8 mouse cellular contexts compared by ENCODE assay signal in the genomic region with DNA sequence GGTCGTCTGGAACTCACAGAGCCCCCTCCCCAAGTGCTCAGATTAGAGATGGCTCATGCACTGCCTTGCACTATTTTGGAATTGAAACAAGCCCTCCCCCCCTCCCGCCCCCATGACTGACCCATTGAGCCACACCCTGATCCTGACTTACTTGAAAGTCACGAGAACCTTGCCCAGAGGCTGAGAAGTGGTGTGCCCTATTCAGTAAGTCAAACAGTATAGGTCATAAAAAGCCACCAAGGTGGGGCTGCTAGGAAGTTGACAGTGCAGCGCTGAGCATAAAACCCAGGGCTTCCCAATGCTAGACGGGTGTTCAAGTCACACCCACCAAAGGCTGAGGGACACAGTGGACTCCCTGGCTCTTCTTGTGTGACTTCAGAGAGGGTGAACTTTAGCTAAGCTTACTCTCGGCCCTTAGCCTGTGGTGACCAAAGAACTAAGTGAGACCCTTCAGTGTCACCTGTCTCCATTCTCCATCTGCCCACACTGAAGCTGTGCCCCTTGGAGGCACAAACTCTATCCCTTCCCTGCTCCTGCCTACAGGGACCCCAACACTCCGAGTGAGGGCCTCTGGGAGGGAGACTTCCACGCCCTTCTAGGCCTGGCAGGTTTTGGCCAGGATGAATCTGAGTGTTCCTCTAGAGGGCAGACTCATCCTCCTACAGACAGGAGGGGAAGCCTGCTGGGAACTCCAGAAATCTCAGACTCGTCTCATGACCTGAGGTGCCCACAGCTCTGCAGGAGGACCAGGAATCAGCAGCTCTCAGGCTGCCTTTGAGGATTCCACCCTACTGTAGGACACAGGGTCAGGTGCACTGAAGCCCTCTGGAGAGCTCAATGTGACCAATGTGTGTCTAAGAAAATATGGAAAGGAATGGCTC. TPM values are rescaled to one million over a fixed set of nuclear protein-coding genes. Genes with fewer than 3 reads are reported as not detected.
DNase-seq lines count a peak whose midpoint lies in the region; ATAC-seq and TF ChIP-seq lines count a peak whose summit lies in the region.

No protein-coding gene starts in this region.

- H3K4me2 ChIP-seq in midbrain, embryonic 11.5 days, result no peak overlapping the region
- H3K4me2 ChIP-seq in midbrain, embryonic 15.5 days, result no peak overlapping the region
- H3K4me2 ChIP-seq in forebrain, embryonic 15.5 days (replicated peaks), result no peak overlapping the region
- no peak overlapping the region for H3K4me2 ChIP-seq in lung, embryonic 16.5 days (ENCODE audit: low read depth, low read length)
- H3K4me2 ChIP-seq in stomach, embryonic 16.5 days (ENCODE audit: low read depth, low read length), result no peak overlapping the region

- ATAC-seq in midbrain, embryonic 11.5 days (ENCODE audit: low FRiP score), result peak; percentile 34; the same call in 1 of the 2 replicates
- no peak for ATAC-seq in midbrain, embryonic 15.5 days (replicated peaks)
- ATAC-seq in forebrain, embryonic 15.5 days (replicated peaks), result no peak
- ATAC-seq in lung, embryonic 16.5 days (ENCODE audit: low read depth), result peak; percentile 59
- peak; percentile 52 for ATAC-seq in stomach, embryonic 16.5 days (ENCODE audit: insufficient read depth, low FRiP score)

- peaks cover 6% of the 10 kb centered on the region for H3K4me1 ChIP-seq in midbrain, embryonic 11.5 days (ENCODE audit: control insufficient read depth, insufficient read depth, low read length)
- peaks cover 13% of the 10 kb centered on the region for H3K4me1 ChIP-seq in midbrain, embryonic 15.5 days
- H3K4me1 ChIP-seq in forebrain, embryonic 15.5 days, result peaks cover 11% of the 10 kb centered on the region
- peaks cover 10% of the 10 kb centered on the region; the same call in 1 of the 2 replicates for H3K4me1 ChIP-seq in kidney, adult 2 months (ENCODE audit: control insufficient read depth, insufficient read depth, low read length)
- H3K4me1 ChIP-seq in lung, embryonic 16.5 days (replicated peaks; ENCODE audit: control insufficient read depth, insufficient read depth, low read length), result peaks cover 33% of the 10 kb centered on the region
- H3K4me1 ChIP-seq in stomach, embryonic 16.5 days (ENCODE audit: control insufficient read depth, insufficient read depth, low read length), result peaks cover 31% of the 10 kb centered on the region

- no peak for TF ChIP-seq POLR2A in kidney, adult 2 months (IDR thresholded peaks at IDR 0.05; ENCODE audit: low read depth, low read length)

- DNase-seq in midbrain, embryonic 11.5 days (ENCODE audit: low spot score, missing footprints), result no peak
- DNase-seq in T-cell, adult 2 months (ENCODE audit: low spot score), result peak; percentile 43
- peak; percentile 69 for DNase-seq in kidney, adult 2 months
- DNase-seq in left cerebral cortex, adult 18-20 months (ENCODE audit: low spot score in 2 of 2), result no peak

- H3K36me3 ChIP-seq in midbrain, embryonic 11.5 days (ENCODE audit: control insufficient read depth, insufficient read depth, low read length), result peaks cover 17% of the 10 kb centered on the region
- peaks cover 28% of the 10 kb centered on the region for H3K36me3 ChIP-seq in midbrain, embryonic 15.5 days (replicated peaks)
- H3K36me3 ChIP-seq in forebrain, embryonic 15.5 days, result peaks cover 36% of the 10 kb centered on the region
- H3K36me3 ChIP-seq in kidney, adult 2 months (ENCODE audit: control insufficient read depth, insufficient read depth, low read length), result no peaks in the 10 kb centered on the region; the same call in 1 of the 2 replicates
- H3K36me3 ChIP-seq in lung, embryonic 16.5 days (ENCODE audit: control insufficient read depth, insufficient read depth, low read length), result peaks cover 30% of the 10 kb centered on the region
- peaks cover 27% of the 10 kb centered on the region for H3K36me3 ChIP-seq in stomach, embryonic 16.5 days (ENCODE audit: control insufficient read depth, insufficient read depth, low read length)

- 52% methylated on average over 9 of the region's 9 CpGs for WGBS in midbrain, embryonic 11.5 days
- 47% methylated on average over 9 of the region's 9 CpGs for WGBS in midbrain, embryonic 15.5 days
- 50% methylated on average over 9 of the region's 9 CpGs for WGBS in forebrain, embryonic 15.5 days
- 25% methylated on average over 9 of the region's 9 CpGs for WGBS in kidney, adult 2 months
- 25% methylated on average over 9 of the region's 9 CpGs for WGBS in lung, embryonic 16.5 days
- WGBS in stomach, embryonic 16.5 days, result 30% methylated on average over 9 of the region's 9 CpGs

- H3K27ac ChIP-seq in midbrain, embryonic 11.5 days (ENCODE audit: low read depth, low read length), result no peak overlapping the region
- no peak overlapping the region for H3K27ac ChIP-seq in midbrain, embryonic 15.5 days
- peak overlapping the region; percentile 13; the same call in 1 of the 2 replicates for H3K27ac ChIP-seq in forebrain, embryonic 15.5 days (replicated peaks)
- peak overlapping the region; percentile 31; the same call in 1 of the 2 replicates for H3K27ac ChIP-seq in kidney, adult 2 months (ENCODE audit: insufficient read depth, low read depth, low read length)
- H3K27ac ChIP-seq in lung, embryonic 16.5 days (ENCODE audit: low read length), result peak overlapping the region; percentile 10
- H3K27ac ChIP-seq in stomach, embryonic 16.5 days (ENCODE audit: low read length), result peak overlapping the region; percentile 87

- H3K9me3 ChIP-seq in midbrain, embryonic 11.5 days (ENCODE audit: control insufficient read depth, low read length), result no peaks in the 10 kb centered on the region
- H3K9me3 ChIP-seq in midbrain, embryonic 15.5 days, result no peaks in the 10 kb centered on the region
- no peaks in the 10 kb centered on the region for H3K9me3 ChIP-seq in forebrain, embryonic 15.5 days
- no peaks in the 10 kb centered on the region for H3K9me3 ChIP-seq in lung, embryonic 16.5 days (ENCODE audit: control insufficient read depth, low read length)
- H3K9me3 ChIP-seq in stomach, embryonic 16.5 days (replicated peaks; ENCODE audit: control insufficient read depth, low read length), result no peaks in the 10 kb centered on the region

- no peak overlapping the region for H3K9ac ChIP-seq in midbrain, embryonic 11.5 days (ENCODE audit: low read length)
- no peak overlapping the region for H3K9ac ChIP-seq in midbrain, embryonic 15.5 days
- H3K9ac ChIP-seq in forebrain, embryonic 15.5 days (replicated peaks), result no peak overlapping the region
- H3K9ac ChIP-seq in lung, embryonic 16.5 days (ENCODE audit: low read length), result peak overlapping the region; percentile 35
- peak overlapping the region; percentile 34 for H3K9ac ChIP-seq in stomach, embryonic 16.5 days (ENCODE audit: low read length)

- TF ChIP-seq CTCF in kidney, adult 2 months (conservative IDR thresholded peaks at IDR 0.05; ENCODE audit: insufficient read depth, insufficient read length, low read depth, low read length), result peak; percentile 71

- no peak overlapping the region for H3K4me3 ChIP-seq in midbrain, embryonic 11.5 days (ENCODE audit: low read depth, low read length)
- no peak overlapping the region for H3K4me3 ChIP-seq in midbrain, embryonic 15.5 days
- no peak overlapping the region for H3K4me3 ChIP-seq in forebrain, embryonic 15.5 days
- no peak overlapping the region for H3K4me3 ChIP-seq in kidney, adult 2 months (ENCODE audit: insufficient read depth, low read depth, low read length)
- no peak overlapping the region for H3K4me3 ChIP-seq in lung, embryonic 16.5 days (ENCODE audit: low read length)
- H3K4me3 ChIP-seq in stomach, embryonic 16.5 days (replicated peaks; ENCODE audit: low read length), result no peak overlapping the region

- H3K27me3 ChIP-seq in midbrain, embryonic 11.5 days (ENCODE audit: control insufficient read depth, insufficient read depth, low read length), result no peaks in the 10 kb centered on the region
- H3K27me3 ChIP-seq in midbrain, embryonic 15.5 days (replicated peaks), result no peaks in the 10 kb centered on the region
- H3K27me3 ChIP-seq in forebrain, embryonic 15.5 days, result no peaks in the 10 kb centered on the region
- H3K27me3 ChIP-seq in kidney, adult 2 months (replicated peaks; ENCODE audit: control insufficient read depth, insufficient read depth, low read length), result no peaks in the 10 kb centered on the region
- H3K27me3 ChIP-seq in lung, embryonic 16.5 days (ENCODE audit: control insufficient read depth, insufficient read depth, low read depth, low read length), result no peaks in the 10 kb centered on the region
- H3K27me3 ChIP-seq in stomach, embryonic 16.5 days (ENCODE audit: control insufficient read depth, insufficient read depth, low read length), result no peaks in the 10 kb centered on the region

RNA-seq across cellular contexts. Expression of gene Polr2e, which starts 5.8 kb away (rescaled TPM):
- polyA plus RNA-seq in midbrain, embryonic 11.5 days (2014; fragmentation: Nextera tagmentation; extraction: Ambion mirVana), result 200 and 225 TPM in 2 replicates
- 132 and 148 TPM in 2 replicates for polyA plus RNA-seq in midbrain, embryonic 15.5 days (2015; fragmentation: Nextera tagmentation; extraction: Ambion mirVana)
- polyA plus RNA-seq in forebrain, embryonic 15.5 days (2015; fragmentation: Nextera tagmentation; extraction: Ambion mirVana), result 179 and 186 TPM in 2 replicates
- polyA plus RNA-seq in kidney, adult 2 months (2012; rRNA removed), result 230 and 235 TPM in 2 replicates
- 194 and 210 TPM in 2 replicates for polyA plus RNA-seq in lung, embryonic 16.5 days (2015; fragmentation: Nextera tagmentation; extraction: Ambion mirVana)
- polyA plus RNA-seq in stomach, embryonic 16.5 days (2015; fragmentation: Nextera tagmentation; extraction: Ambion mirVana), result 174 and 180 TPM in 2 replicates
- total RNA-seq in left cerebral cortex, adult 18-20 months (2021), result 10 to 100 TPM; 73.6 to 75.2 TPM

RNA-seq across cellular contexts. Expression of gene Gpx4, which starts 13.2 kb away (rescaled TPM):
- polyA plus RNA-seq in midbrain, embryonic 11.5 days (2014; fragmentation: Nextera tagmentation; extraction: Ambion mirVana), result 581 and 594 TPM in 2 replicates
- 522 and 546 TPM in 2 replicates for polyA plus RNA-seq in midbrain, embryonic 15.5 days (2015; fragmentation: Nextera tagmentation; extraction: Ambion mirVana)
- 472 and 476 TPM in 2 replicates for polyA plus RNA-seq in forebrain, embryonic 15.5 days (2015; fragmentation: Nextera tagmentation; extraction: Ambion mirVana)
- polyA plus RNA-seq in kidney, adult 2 months (2012; rRNA removed), result 1,431 and 1,557 TPM in 2 replicates
- 554 and 585 TPM in 2 replicates for polyA plus RNA-seq in lung, embryonic 16.5 days (2015; fragmentation: Nextera tagmentation; extraction: Ambion mirVana)
- 445 and 507 TPM in 2 replicates for polyA plus RNA-seq in stomach, embryonic 16.5 days (2015; fragmentation: Nextera tagmentation; extraction: Ambion mirVana)
- 100 to 1,000 TPM; 554 to 575 TPM for total RNA-seq in left cerebral cortex, adult 18-20 months (2021)

RNA-seq across cellular contexts. Expression of gene Arhgap45, which starts 17.3 kb away (rescaled TPM):
- polyA plus RNA-seq in midbrain, embryonic 11.5 days (2014; fragmentation: Nextera tagmentation; extraction: Ambion mirVana), result 3.6 and 3.8 TPM in 2 replicates
- polyA plus RNA-seq in midbrain, embryonic 15.5 days (2015; fragmentation: Nextera tagmentation; extraction: Ambion mirVana), result 1.9 and 2.2 TPM in 2 replicates
- 1.3 TPM in 2 replicates for polyA plus RNA-seq in forebrain, embryonic 15.5 days (2015; fragmentation: Nextera tagmentation; extraction: Ambion mirVana)
- 9.6 and 25.5 TPM in 2 replicates for polyA plus RNA-seq in kidney, adult 2 months (2012; rRNA removed)
- 18.1 and 21.8 TPM in 2 replicates for polyA plus RNA-seq in lung, embryonic 16.5 days (2015; fragmentation: Nextera tagmentation; extraction: Ambion mirVana)
- 7.8 and 9.7 TPM in 2 replicates for polyA plus RNA-seq in stomach, embryonic 16.5 days (2015; fragmentation: Nextera tagmentation; extraction: Ambion mirVana)
- total RNA-seq in left cerebral cortex, adult 18-20 months (2021), result 1 to 10 TPM; 3.7 to 4.1 TPM

RNA-seq across cellular contexts. Expression of gene Abca7, which starts 37.5 kb away (rescaled TPM):
- 2.8 and 2.9 TPM in 2 replicates for polyA plus RNA-seq in midbrain, embryonic 11.5 days (2014; fragmentation: Nextera tagmentation; extraction: Ambion mirVana)
- 4.4 and 4.8 TPM in 2 replicates for polyA plus RNA-seq in midbrain, embryonic 15.5 days (2015; fragmentation: Nextera tagmentation; extraction: Ambion mirVana)
- polyA plus RNA-seq in forebrain, embryonic 15.5 days (2015; fragmentation: Nextera tagmentation; extraction: Ambion mirVana), result 3.7 and 4.1 TPM in 2 replicates
- polyA plus RNA-seq in kidney, adult 2 months (2012; rRNA removed), result 10.6 and 11.8 TPM in 2 replicates
- polyA plus RNA-seq in lung, embryonic 16.5 days (2015; fragmentation: Nextera tagmentation; extraction: Ambion mirVana), result 4.9 and 5.6 TPM in 2 replicates
- 6.3 and 7.4 TPM in 2 replicates for polyA plus RNA-seq in stomach, embryonic 16.5 days (2015; fragmentation: Nextera tagmentation; extraction: Ambion mirVana)
- total RNA-seq in left cerebral cortex, adult 18-20 months (2021), result 10 to 100 TPM; 13.0 to 13.7 TPM

RNA-seq across cellular contexts. Expression of gene Cnn2, which starts 45.4 kb away (rescaled TPM):
- polyA plus RNA-seq in midbrain, embryonic 11.5 days (2014; fragmentation: Nextera tagmentation; extraction: Ambion mirVana), result 158 and 160 TPM in 2 replicates
- 28.6 and 34.4 TPM in 2 replicates for polyA plus RNA-seq in midbrain, embryonic 15.5 days (2015; fragmentation: Nextera tagmentation; extraction: Ambion mirVana)
- 26.7 and 29.1 TPM in 2 replicates for polyA plus RNA-seq in forebrain, embryonic 15.5 days (2015; fragmentation: Nextera tagmentation; extraction: Ambion mirVana)
- polyA plus RNA-seq in kidney, adult 2 months (2012; rRNA removed), result 52.3 and 55.5 TPM in 2 replicates
- 401 and 405 TPM in 2 replicates for polyA plus RNA-seq in lung, embryonic 16.5 days (2015; fragmentation: Nextera tagmentation; extraction: Ambion mirVana)
- polyA plus RNA-seq in stomach, embryonic 16.5 days (2015; fragmentation: Nextera tagmentation; extraction: Ambion mirVana), result 333 and 334 TPM in 2 replicates
- 1 to 10 TPM; 6.7 to 8.0 TPM for total RNA-seq in left cerebral cortex, adult 18-20 months (2021)

Comparison
In these comparisons a context has a peak if more than half of its experiments do, and no peak if none do; other contexts are left out.
1. ATAC-seq: peak in midbrain, embryonic 11.5 days (single experiment), lung, embryonic 16.5 days (single experiment) and stomach, embryonic 16.5 days (single experiment); none in midbrain, embryonic 15.5 days (single experiment) and forebrain, embryonic 15.5 days (single experiment).
2. DNase-seq: peak in T-cell, adult 2 months (single experiment) and kidney, adult 2 months (single experiment); none in midbrain, embryonic 11.5 days (single experiment) and left cerebral cortex, adult 18-20 months (0 of 2).
3. H3K27ac ChIP-seq: peak in forebrain, embryonic 15.5 days (single experiment), kidney, adult 2 months (single experiment), lung, embryonic 16.5 days (single experiment) and stomach, embryonic 16.5 days (single experiment); none in midbrain, embryonic 11.5 days (single experiment) and midbrain, embryonic 15.5 days (single experiment).
4. H3K9ac ChIP-seq: peak in lung, embryonic 16.5 days (single experiment) and stomach, embryonic 16.5 days (single experiment); none in midbrain, embryonic 11.5 days (single experiment), midbrain, embryonic 15.5 days (single experiment) and forebrain, embryonic 15.5 days (single experiment).